Mouse (Mus musculus) spleen, adult 2 months (tissue): ENCODE data around the gene M1ap.

Experiments
- CTCF ChIP-seq: fragments of 200-500 bp; IDR thresholded peaks from 2 replicates; pipeline ENCODE4 v1.5.1; 2011; ENCODE audit warnings: mild to moderate bottlenecking, inconsistent platforms; ENCODE audit not compliant: insufficient read depth, insufficient read length, insufficient replicate concordance; ENCODE audit errors: extremely low read depth
- POLR2A ChIP-seq: fragments of 200-500 bp; IDR thresholded peaks from 2 replicates; pipeline ENCODE4 v1.6.1; 2011; ENCODE audit warnings: low read depth, low read length, inconsistent platforms

DNA sequence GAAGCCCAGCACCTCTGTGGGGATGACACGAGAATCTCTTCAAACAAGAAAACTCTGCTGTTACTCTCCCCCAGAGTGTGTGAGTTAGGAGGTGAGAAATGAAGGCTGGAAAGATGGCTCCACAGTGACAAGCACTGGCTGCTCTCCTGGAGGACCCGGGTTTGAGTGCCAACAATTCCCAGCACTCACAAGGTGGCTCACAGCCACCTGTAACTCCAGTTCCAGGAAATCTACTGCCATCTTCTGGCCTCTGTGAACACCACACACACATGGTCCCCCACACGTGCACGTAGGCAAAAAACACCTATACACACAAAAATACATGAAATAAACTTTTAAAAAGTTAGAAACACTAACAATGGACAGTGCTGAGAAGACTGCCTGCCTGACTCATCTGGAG, 51.6 kb downstream of the M1ap start:
- no peak for TF ChIP-seq CTCF
- TF ChIP-seq POLR2A = no peak
